Mouse (Mus musculus): ENCODE measurements at regions not wholly inside any gene's neighbourhood (a gene's known extent, or its start where the extent isn't known, plus 50 kb on each side); places are given as distances from the start of the nearest gene placed in this dataset.

DNA sequence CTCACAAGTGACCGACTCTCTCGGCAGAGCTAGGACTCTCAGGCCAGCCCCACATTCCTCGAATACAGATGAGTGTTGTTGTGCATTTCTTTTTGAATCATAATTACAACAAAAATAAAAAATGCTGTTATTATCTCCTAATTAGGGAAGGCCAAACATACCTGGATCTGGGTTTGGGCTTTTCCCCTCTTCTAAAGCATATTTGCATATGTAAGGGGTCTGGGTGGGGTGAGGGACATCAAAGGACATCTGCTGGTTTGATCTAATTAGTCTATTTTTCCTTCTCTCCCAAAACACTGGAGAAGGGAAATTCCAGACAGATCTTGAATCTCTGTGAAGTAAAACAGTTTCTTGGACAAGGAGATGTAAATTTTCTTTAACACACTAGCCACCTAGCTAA lies 85.3 kb downstream of the Tfap2a start:
- no peak for DNase-seq

DNA sequence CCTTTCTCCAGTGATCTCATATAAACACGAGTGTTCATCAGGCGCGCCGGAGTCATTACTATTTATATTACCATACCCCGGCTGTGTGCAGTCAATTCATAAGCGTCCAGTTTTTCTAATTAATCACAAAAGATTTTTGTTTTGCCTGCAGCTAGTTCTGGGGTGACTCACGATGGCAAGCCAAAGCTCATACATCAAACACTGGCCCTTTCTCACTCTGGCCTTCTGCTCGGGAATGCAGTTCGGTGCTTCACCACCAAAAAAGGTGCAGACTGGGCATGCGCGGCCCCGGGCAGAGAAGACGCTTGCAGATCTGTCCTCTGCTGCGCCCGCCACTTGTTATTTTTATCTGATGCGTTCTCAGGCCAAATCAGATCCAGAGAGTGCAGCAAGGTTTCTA lies 87.1 kb downstream of the Tfap2a start:
- peak; percentile 72 for DNase-seq

DNA sequence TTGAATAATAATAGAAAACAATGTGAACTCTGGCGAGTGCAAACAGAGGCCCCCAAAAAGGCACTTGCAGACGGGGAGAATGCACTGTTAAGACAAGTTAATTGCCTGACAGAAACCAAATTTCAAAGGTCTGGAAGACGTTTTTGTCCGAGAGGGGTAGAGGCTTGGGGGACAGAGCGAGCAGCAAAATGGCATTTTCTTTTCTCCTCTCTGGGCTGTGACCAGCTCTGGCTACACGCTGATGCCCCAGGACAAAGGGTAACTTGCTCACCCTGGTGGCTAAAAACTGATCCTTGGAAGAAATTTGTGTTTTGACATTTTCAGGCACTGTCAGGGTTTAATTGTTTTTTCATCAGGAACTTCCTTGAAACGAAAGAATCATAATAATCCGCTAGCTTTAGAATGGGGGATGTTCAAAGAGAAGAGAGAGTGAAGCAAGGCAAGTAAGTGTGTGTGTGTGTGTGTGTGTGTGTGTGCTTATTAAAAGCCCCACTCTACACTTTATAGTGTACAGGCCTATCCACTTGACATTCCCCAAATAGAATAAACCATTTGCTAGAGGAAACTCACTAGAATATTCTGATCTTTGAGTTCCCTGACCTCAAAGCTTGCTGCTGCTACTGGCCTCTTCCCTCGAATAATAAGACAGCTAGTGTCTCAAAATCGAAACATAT lies 88.0 kb downstream of the Tfap2a start:
- DNase-seq: no peak

DNA sequence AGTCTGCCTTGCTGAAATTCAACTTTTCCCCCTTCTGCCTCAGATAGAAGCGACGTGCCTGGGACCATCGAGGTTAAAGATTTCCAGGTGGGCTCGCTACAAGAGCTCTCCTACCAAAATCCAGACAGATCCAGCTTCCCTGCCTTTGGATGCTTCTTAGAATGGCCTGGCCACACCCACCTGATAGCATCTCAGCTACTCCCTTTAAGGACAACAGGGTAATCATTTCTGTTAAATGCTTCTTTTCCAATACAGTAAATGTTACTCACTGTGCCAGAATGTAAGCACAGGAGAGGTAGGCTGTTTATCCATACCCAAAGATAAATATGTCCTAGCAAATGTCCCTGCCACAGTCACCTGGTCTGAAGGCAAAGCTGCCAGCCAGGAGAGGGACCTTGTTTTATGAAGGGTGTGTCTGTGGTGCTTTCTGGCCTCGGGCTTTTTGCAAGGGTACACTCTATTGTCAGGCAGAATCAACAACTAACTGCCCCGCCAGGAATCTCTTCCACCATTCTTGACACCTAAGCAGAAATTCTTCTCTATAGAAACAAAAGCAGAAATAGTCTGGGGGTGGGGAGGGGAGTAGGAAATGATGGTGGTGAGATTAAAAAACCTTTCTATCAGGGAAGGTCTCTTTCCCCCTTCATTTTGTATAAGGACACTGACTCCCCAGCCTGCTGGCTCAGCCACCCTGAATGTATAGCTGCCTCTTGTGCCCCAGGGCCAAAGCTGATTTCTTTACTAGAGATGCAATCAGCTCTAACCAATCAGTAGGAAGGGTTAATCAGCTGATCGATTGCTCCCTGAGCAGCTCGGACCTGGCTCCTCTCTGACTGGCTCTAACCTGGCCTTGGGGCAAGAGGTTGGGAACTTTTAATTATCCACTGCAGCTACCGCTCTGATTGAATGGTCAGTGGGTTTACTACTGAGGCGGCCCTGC lies 88.8 kb downstream of the Tfap2a start:
- no peak for DNase-seq

DNA sequence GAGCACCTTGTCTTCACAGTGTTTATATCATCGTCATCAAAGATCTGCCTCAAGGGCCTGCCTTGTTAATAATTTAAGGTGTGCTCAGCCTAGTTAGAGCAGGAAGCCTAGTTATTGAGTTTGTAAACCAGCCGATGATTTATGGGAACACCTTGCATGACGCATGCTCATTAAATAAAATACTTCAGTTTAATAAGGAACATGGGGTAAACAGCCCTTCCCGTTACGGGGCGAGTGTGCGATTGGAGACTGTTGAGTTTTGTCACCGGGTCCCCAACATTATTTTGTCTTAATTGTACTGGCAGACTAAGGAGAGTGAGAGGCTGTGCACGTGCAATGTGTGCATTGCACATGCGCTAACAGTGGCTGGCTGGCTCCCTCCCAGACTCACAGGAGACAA lies 92.0 kb downstream of the Tfap2a start:
- DNase-seq: no peak

DNA sequence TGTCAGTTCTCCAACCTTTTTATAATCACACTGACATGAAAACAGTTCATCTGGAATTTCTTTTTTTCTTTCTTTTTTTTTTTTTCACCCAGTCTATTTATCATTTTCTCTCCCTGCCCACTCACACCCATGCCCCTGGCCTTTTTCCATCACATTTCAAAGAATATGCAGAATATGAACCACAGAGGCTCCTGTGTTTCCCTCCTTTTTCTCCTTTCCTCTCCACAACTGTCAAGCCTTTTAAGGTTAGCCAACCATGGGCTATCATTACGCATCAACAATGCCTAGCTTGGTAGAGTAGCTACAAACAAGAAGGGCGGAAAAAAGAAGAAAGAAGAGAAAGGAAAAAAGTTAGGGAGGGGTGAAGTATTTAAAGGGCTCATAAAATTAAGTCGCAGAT lies 92.5 kb downstream of the Tfap2a start:
- no peak for DNase-seq

DNA sequence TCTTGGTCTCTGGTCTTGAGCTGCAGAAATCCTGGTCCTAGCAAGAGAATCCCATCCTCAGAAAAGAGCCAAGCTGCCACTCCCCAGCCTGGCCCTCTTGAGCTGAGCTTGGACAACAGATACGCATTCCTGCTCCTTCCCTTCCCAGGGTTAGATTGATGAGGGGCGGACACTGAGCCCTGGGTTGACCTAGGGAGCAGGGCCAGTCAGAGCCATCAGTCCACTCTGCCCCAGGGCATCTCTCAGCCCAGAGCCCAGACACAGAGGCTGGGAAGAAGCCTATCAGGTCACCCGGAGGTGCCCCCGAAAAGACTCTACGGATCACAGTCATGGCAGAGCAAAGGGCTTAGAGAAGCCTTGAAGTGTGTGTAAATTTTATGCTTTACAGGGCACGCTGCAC lies 95.2 kb downstream of the Tfap2a start:
- DNase-seq: no peak

DNA sequence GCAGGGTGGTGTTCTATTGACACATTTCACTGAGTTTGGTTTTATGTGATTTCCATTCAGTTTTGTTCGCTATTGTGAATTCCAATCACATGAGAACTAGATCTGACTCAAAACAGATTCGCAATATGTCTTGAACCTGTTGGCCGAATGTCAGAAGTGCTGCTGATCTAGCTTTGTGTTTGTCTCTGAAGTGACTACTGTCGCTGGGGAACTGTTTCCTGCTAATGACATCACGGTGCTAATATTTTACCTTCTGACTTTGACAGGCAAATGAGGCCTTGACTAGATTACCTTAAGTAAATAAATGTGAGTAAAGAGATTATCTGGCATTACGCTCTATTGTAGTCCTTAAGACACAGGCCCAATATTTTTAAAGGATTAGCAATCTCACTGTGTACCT lies 100.9 kb downstream of the Tfap2a start:
- no peak for DNase-seq

DNA sequence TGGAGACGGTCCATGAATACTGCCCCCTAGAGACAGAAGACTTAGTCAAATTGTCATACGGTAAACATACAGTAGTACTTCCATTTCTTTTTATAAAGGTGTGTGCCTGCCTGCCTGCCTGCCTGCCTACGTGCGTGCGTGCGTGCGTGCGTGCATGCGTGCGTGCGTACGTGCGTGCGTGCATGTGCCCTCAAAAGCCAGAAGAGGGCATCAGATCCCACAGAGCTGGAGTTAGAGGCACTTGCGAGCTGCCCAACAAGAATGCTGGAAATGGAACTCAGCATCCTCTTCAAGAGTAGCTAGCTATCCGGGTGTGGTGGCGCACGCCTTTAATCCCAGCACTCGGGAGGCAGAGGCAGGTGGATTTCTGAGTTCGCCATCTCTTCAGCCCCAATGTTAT lies 120.3 kb downstream of the Tfap2a start:
- no peak for DNase-seq

DNA sequence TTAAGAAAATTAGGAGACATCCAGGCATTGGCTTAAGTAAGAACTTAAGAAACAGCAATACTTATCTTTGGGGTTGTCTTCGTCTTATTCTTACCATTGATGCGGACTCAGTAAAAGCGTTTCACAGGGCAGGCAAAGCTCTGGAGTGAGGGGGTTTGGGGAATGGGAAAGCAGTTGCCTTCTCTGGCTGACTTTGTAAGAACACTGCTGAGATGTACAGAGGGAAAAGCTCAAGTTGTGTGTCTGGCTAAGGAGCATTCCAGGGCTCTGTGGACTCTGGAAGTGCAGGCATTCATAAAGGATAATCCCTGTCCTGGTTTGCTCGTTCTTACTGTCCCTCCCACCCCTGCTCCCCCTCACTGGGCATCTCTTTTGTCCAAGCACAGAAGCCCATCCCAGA lies 129.7 kb downstream of the Tfap2a start:
- DNase-seq: no peak

DNA sequence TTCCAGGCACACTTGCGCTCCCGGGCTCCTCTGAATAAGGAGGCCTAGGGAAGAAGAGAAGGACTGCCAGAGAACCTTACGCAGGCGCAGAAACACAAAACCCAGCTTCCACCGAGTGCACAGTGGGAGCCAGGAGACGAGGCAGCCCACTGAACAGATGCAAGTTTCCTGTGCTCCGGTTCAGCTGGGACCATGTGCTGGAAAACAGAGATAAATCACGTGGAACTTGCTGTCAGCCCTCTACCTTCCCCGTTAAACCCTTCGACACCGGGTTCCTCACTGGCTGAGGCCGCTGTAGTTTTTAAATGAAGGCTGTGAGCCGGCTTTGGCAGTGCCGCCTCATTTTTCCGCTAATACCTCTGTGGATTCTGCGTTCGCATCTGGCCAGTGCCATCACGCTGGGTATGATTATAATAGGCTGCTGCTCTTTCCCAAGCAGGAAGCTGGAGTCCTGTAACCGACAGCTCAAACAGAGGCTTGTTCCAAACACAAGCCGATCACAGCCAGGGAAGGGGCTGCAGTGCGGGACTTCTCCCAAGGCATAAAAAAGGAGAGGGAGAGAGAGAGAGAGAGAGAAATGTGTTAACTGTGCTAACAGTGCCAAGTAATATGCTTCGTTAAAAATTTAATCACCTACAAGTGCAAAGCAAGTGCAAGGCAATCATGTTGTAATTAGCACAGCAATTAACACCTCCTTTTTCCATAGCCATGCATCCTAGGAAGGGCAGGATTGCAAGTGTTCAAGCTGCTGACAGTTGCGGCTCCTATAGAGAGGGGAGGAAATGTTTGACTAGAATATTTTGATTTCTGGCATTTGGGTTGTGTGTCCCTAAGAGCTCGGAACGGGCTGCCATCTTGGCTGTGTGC lies 131.5 kb downstream of the Tfap2a start:
- DNase-seq: no peak

DNA sequence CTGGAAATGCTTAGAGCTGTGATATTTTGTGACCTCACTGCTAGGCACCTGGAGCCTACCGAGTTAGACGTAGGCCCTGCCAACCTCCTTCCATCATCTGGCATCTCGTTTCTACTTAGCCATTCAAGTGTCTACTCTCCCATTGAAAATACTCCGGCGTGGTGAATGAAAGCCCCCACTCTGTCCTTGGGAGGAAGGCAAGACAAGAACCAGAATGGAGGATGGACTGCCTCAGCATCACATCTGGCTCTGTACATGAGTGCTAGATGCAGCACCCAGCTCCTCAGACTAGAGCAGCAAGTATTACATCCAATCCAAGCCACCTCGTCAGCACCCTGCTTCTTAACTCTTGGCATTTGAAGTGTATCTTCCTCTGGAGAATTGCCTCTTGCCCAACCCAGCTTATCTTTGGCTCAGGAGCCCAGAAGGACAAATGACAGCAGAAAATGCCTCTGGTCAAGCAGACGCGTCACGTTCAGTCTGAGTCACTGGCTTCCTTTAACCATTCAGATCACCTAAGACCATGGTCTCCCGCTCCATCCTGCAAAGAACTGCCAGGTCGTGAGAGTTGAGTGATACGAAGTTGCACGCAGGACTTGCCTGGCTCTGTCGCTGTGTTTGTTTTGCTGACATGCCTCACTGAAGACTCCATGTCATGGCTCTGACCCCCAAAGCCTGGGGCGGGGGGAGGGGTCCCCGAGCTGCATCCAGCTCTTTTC lies 132.3 kb downstream of the Tfap2a start:
- no peak for DNase-seq

DNA sequence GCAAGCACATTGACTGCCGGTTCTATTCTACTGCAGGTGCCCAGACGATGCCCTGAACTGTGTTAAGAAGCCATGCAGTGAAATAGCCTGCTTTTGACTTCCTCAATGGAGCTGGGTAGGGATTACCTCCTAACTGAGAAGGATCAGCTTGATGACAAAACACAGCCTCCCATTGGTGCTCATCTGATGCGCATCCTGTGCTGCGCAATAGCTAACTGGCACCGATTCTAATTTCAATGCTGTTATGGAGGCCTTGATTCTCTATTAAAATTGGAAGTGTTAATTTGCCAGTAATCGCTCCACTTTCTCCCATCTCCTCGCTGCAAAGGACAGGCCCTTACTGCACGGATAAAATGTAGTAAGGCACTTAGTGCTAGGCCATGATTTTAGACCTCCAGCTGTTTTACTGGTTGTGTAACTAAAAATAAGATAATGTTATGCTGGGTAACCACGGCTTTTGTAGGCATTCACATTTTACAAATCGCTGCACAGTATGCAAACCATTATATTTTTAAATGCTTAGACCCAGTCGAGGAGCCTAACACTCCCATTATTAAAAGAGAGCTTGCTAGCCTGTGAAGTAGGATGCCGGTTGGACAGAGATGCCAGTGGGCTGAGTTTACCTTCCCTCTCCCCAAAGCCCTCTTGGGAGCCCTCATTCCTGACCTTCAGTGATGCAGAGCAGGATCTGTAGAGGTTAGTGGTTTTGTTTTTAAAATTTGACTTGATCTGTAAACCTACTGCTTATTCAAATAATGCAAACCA lies 163.0 kb downstream of the Tfap2a start:
- DNase-seq: no peak

DNA sequence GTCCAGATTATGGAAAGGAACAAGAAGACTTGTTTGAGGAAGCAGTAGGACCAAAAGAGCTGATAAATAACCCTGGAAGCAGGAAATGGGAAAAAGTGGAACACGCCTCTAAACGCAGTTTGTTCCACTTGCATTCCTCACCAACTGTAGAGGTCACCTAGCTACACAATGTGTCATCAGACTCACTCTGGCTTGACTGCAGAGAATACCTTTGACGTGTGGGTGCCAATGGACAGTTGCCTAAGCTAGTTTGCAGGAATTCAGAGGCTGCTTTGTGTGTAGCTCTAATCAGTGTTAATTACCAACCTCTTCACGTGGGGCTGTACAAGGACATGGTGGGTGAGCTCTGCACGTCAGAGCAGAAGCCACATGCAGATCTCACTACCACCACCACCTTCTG lies 168.7 kb downstream of the Tfap2a start:
- DNase-seq: no peak

DNA sequence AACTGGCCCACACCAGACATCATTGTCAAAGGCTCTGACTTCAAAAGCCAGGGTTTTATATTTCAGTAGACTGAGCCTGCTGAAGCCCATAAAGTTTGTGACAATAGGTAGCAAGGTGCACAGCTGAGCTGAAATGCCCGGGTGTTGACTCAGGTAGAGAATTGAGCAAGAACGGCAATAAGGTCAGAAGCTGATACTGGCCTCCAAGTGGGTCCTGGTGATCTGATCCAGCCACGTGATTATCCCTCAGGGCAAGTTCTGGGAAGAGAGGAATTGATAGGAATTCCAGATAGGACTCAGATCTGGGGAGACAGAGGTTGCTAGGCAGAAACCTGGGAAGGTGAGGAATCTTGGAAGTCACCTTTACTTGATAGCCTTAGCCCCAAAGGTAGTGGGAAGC lies 170.4 kb downstream of the Tfap2a start:
- no peak for DNase-seq

DNA sequence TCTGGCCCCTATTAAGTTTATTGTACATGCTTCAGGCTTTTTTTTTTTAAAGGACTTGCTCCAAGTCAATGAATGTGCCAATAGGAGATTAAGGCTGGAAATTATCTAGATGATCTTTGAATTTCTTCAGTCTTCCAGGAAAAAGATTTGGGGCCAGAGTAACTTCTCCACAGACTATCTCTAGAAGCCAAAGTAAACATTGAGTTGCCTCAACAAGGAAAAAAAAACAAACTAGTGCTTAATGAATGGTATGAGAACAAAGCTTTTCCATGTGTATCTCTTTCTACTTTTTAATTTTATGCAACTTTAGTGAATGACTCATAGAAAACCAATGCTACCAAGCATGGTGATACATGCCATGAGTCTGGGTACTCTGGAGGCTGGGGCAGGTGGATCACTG lies 173.8 kb downstream of the Tfap2a start:
- DNase-seq: no peak

DNA sequence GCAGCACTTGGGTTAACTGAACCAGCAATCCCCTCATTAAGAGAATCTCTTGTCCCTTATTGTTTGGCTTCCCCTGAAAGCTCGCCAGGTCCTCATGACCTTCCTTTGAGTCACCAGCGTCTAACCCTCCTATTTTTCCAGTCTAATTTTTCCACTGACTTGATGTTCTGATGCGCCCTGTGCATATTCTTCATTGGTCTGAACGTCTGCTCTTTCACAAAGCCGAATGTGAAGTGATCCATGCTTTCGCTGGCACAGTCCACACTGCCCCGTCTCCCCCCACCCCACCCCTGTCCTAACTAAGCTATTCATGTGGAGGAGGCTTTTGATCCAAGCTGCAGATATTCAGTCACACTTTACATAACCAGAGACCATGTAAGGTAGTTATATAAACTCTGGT lies 183.8 kb downstream of the Tfap2a start:
- no peak for DNase-seq

DNA sequence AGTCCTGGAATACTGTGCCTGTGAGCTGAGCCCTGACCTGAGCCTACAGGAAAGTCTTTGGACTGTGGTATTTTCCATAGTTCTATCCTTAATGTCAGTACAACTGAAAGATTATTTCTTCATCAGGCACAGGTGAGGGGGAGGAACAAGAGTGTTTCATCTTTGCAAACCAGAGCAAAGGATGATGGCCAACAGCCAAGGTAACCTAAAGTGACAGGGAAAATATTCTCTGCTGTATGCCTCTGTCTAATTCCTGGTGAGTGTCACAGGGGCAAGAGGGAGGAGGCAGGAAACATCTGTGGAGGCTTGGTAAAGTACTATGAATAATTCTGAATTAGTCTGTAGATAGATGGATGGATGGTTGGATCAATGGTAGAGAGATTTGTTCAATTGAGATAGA lies 164.3 kb upstream of the Ofcc1 start:
- no peak for DNase-seq

DNA sequence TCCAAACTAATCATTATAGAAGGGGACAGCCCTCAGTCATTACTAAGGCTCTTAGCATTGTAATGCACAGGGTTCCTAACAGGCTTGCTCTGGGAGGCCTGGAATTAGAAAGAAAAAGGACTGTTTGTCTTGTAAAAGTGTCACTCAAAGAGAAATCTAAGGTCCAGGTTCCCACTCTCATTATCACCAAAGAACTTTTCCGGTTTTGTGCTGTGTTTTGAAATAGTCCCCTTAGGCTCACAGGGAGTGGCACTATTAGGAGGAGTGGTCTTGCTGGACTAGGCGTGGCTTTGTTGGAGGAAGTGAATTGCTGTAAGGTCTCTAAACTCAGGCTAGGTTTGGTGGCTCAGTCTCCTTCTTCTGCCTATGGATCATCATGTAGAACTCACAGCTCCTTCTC lies 161.9 kb upstream of the Ofcc1 start:
- DNase-seq: no peak

DNA sequence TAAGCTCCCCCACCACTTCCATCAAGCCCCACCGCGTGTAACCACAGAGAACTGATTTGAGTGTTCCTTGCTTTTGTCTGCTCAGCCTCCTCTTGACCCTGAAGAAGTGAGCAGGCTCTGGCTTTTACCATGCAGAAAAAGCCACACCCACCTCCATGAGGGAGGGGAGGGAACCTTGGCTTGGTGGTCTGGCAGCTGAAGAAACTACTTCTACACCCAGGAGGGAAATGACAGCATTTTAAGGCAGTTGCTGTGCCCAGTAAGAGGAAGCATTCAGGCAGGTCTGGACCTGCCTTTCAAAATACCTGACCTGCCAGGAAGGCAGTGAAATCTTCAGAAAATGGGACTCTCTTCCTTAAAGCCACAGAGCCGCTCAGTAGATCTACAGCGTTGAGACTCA lies 156.9 kb upstream of the Ofcc1 start:
- DNase-seq: no peak

DNA sequence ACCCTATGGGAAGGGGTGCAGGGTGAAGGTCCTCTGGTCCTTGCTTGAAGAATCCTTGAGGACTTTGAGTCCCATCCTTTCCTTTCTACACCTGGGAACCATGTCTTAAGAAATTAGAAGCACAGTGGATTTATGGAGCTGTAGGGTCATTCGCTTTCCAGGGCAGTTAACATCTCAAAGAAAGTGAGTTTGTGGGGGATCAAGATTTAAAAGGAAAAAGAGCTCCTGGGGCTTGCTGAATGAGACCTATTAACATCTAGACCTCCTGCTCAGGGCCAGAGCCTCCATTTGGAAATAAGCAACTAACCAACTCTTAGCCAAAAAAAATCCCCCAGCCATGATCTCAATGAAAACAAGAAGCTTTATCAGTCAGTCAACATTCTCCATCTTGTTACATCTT lies 148.0 kb upstream of the Ofcc1 start:
- no peak for DNase-seq

DNA sequence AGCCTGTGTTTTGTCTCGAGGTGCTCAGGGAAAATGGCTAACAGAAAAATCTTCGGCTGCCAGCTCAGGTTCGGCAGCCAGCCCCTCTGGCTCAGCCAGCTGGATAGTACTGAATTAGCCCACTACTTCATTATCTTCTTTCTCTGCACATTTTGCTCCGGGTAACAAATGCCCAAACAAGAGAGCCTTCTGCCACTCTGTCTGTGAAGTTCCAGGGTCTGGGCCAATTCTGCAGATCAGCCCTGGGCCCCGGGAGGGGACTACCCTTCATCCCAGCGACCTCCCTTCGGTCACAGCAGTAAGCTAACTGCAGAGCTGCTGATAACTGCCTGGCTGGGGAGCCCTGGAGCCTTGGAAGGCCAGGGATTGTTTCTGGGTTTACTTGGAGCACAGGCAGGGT lies 119.6 kb upstream of the Ofcc1 start:
- DNase-seq: peak; percentile 1
